Mouse (Mus musculus): ENCODE data around the gene Lacc1. TPM values are rescaled to one million over a fixed set of nuclear protein-coding genes. Genes with fewer than 3 reads are reported as not detected.

The Lacc1 gene
- total RNA-seq, 2 experiments from 2014 or later, result 6.4 to 6.6 TPM

DNA sequence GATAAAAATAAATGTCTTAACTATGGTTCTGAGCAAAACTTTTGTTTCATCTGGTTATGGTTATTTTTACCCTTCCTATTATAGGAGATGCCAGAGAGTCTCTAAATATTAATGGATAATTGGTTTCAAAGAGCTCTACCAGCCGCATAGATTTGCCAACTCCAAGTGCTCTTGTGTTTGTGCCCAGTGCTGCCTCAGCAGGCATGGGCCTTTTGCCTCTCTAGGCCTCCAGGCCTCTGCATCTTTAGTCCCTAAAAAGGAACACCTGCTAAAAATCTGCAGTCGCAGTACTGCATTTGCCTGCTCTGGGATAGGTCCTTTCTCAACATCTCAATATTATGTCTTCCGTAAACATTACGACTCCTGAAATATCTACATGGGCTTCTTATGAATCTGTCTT is 55.5 kb downstream of the Lacc1 start:
- no peak for DNase-seq (ENCODE audit: low spot score in 2 of 2)

- no peak for DNase-seq (ENCODE audit: low spot score in 2 of 2)
Observed at GRCm38 (mm10) chr14:76979569-76979968, 57.1 kb downstream of the Lacc1 start.

Other genes starting within 250 kb of the Lacc1 start
- 1 to 10 TPM; 2.9 to 3.3 TPM for gene Ccdc122, start 132 bp downstream of the Lacc1 start, total RNA-seq (2021)
- gene Enox1, start 119.9 kb upstream of the Lacc1 start, total RNA-seq (2021), result 10 to 100 TPM; 14.3 to 17.3 TPM